Comparison of ENCODE assay signal across 17 mouse cellular contexts in the genomic region with DNA sequence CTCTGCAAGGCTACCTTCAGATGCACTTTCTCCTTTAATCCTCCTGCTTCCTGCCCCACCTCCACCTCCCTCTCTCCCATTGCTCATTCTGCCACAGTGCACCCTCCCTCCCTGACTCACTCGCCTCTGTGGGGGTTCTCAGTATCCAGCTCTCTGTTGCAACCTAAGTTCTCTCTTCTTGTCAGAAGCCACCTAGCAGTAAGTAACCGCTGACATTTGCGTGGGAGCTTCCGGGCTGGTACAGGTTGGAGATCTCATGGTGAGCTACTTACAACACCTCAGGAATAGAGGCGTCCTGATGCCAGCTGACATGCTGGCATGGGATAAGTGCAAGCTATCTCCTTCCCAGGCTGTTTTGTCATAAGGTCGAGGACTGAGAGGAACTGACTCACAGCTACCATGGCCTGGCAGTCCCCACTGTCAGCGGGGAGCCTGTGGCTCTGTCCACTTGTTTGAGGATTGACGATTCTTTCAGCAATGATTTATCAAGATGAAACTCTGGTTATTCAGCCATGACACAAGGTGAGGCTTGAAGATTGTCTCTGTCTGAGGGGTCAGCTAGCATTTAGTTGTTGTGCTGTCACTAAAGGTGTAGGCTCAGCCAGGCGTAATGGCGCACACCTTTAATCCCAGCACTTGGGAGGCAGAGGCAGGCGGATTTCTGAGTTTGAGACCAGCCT. TPM values are rescaled to one million over a fixed set of nuclear protein-coding genes. Genes with fewer than 3 reads are reported as not detected.
DNase-seq lines count a peak whose midpoint lies in the region; ATAC-seq and TF ChIP-seq lines count a peak whose summit lies in the region.
"Had no signal": no experiment of that assay in that cellular context is flagged by ENCODE, and none has a peak within 500 bp of the region (broad histone marks: within the 10 kb centered on the region; RNA-seq: fewer than 3 reads in every experiment).

No protein-coding gene starts in this region.

- H3K27ac ChIP-seq in cerebellum, adult 2 months (ENCODE audit: insufficient read depth, low read length): no peak overlapping the region
- H3K27ac ChIP-seq in midbrain, embryonic 11.5 days (ENCODE audit: low read depth, low read length): no peak overlapping the region
- no peak overlapping the region for H3K27ac ChIP-seq in midbrain, embryonic 13.5 days
- H3K27ac ChIP-seq in forebrain, embryonic 12.5 days: no peak overlapping the region
- H3K27ac ChIP-seq: forebrain, embryonic 13.5 days; heart, embryonic 15.5 days; left cerebral cortex, adult 2 months; liver, embryonic 15.5 days; midbrain, embryonic 12.5 days had no signal

- no peak overlapping the region for H3K4me2 ChIP-seq in midbrain, embryonic 11.5 days
- H3K4me2 ChIP-seq in midbrain, embryonic 13.5 days (replicated peaks): no peak overlapping the region
- H3K4me2 ChIP-seq in forebrain, embryonic 12.5 days: no peak overlapping the region
- H3K4me2 ChIP-seq: forebrain, embryonic 13.5 days; heart, embryonic 15.5 days; liver, embryonic 15.5 days; midbrain, embryonic 12.5 days had no signal

- no peaks in the 10 kb centered on the region for H3K4me1 ChIP-seq in cerebellum, adult 2 months (ENCODE audit: control insufficient read depth, insufficient read depth, low read length)
- no peaks in the 10 kb centered on the region for H3K4me1 ChIP-seq in midbrain, embryonic 11.5 days (ENCODE audit: control insufficient read depth, insufficient read depth, low read length)
- H3K4me1 ChIP-seq in midbrain, embryonic 13.5 days (replicated peaks): no peaks in the 10 kb centered on the region
- H3K4me1 ChIP-seq in forebrain, embryonic 12.5 days: peaks cover 4% of the 10 kb centered on the region; the same call in 1 of the 2 replicates
- H3K4me1 ChIP-seq: heart, embryonic 15.5 days; midbrain, embryonic 12.5 days had no signal

- H3K36me3 ChIP-seq in midbrain, embryonic 11.5 days (ENCODE audit: control insufficient read depth, insufficient read depth, low read length): no peaks in the 10 kb centered on the region
- H3K36me3 ChIP-seq in midbrain, embryonic 13.5 days: no peaks in the 10 kb centered on the region
- H3K36me3 ChIP-seq in forebrain, embryonic 12.5 days (replicated peaks): no peaks in the 10 kb centered on the region
- H3K36me3 ChIP-seq: heart, embryonic 15.5 days; liver, embryonic 15.5 days; midbrain, embryonic 12.5 days had no signal

- WGBS in cerebellum, adult 2 months: 63% methylated on average over 11 of the region's 11 CpGs
- WGBS in midbrain, embryonic 11.5 days: 84% methylated on average over 11 of the region's 11 CpGs
- WGBS in midbrain, embryonic 13.5 days: 84% methylated on average over 11 of the region's 11 CpGs
- 85% methylated on average over 11 of the region's 11 CpGs for WGBS in forebrain, embryonic 12.5 days

- H3K9ac ChIP-seq in midbrain, embryonic 11.5 days (ENCODE audit: low read length): no peak overlapping the region
- no peak overlapping the region for H3K9ac ChIP-seq in midbrain, embryonic 13.5 days (replicated peaks)
- H3K9ac ChIP-seq in forebrain, embryonic 12.5 days: no peak overlapping the region
- H3K9ac ChIP-seq: forebrain, embryonic 13.5 days; heart, embryonic 15.5 days; liver, embryonic 15.5 days; midbrain, embryonic 12.5 days had no signal

- no peak for ATAC-seq in cerebellum, adult (ENCODE audit: insufficient number of reproducible peaks, low FRiP score, low TSS enrichment)
- ATAC-seq in midbrain, embryonic 11.5 days (ENCODE audit: low FRiP score): no peak
- ATAC-seq in midbrain, embryonic 13.5 days: no peak
- ATAC-seq in forebrain, embryonic 12.5 days (ENCODE audit: low FRiP score): no peak
- ATAC-seq: forebrain, embryonic 13.5 days; inflammation-experienced regulatory T-cells, adult 6 months had no signal

- no peak for TF ChIP-seq CTCF in cerebellum, adult 2 months (IDR thresholded peaks at IDR 0.05; ENCODE audit: borderline replicate concordance, insufficient read depth, low read depth, low read length)

- no peak for TF ChIP-seq POLR2A in cerebellum, adult 2 months (IDR thresholded peaks at IDR 0.05; ENCODE audit: borderline replicate concordance, insufficient read depth, low read length)

- H3K9me3 ChIP-seq in midbrain, embryonic 11.5 days (ENCODE audit: control insufficient read depth, low read length): no peaks in the 10 kb centered on the region
- H3K9me3 ChIP-seq in midbrain, embryonic 13.5 days: no peaks in the 10 kb centered on the region
- H3K9me3 ChIP-seq in forebrain, embryonic 12.5 days: no peaks in the 10 kb centered on the region
- H3K9me3 ChIP-seq: forebrain, embryonic 13.5 days; heart, embryonic 15.5 days; liver, embryonic 15.5 days; midbrain, embryonic 12.5 days had no signal

- no peaks in the 10 kb centered on the region for H3K27me3 ChIP-seq in cerebellum, adult 2 months (ENCODE audit: control insufficient read depth, insufficient read depth, low read length)
- H3K27me3 ChIP-seq in midbrain, embryonic 11.5 days (ENCODE audit: control insufficient read depth, insufficient read depth, low read length): no peaks in the 10 kb centered on the region
- H3K27me3 ChIP-seq in midbrain, embryonic 13.5 days: no peaks in the 10 kb centered on the region
- H3K27me3 ChIP-seq in forebrain, embryonic 12.5 days: no peaks in the 10 kb centered on the region
- H3K27me3 ChIP-seq: forebrain, embryonic 13.5 days; heart, embryonic 15.5 days; liver, embryonic 15.5 days; midbrain, embryonic 12.5 days had no signal

- H3K4me3 ChIP-seq in cerebellum, adult 2 months (replicated peaks; ENCODE audit: insufficient read depth, low read depth, low read length): no peak overlapping the region
- H3K4me3 ChIP-seq in midbrain, embryonic 11.5 days (ENCODE audit: low read depth, low read length): no peak overlapping the region
- H3K4me3 ChIP-seq in midbrain, embryonic 13.5 days (replicated peaks): no peak overlapping the region
- no peak overlapping the region for H3K4me3 ChIP-seq in forebrain, embryonic 12.5 days (replicated peaks)
- H3K4me3 ChIP-seq: forebrain, embryonic 13.5 days; heart, embryonic 15.5 days; left cerebral cortex, adult 2 months; liver, embryonic 15.5 days; midbrain, embryonic 12.5 days had no signal

- DNase-seq in cerebellum, adult 2 months: peak; percentile 15 to 18
- peak; percentile 28 for DNase-seq in midbrain, embryonic 11.5 days (ENCODE audit: low spot score, missing footprints)
- peak; percentile 40 for DNase-seq in fibroblast of lung, adult 2 months (ENCODE audit: low read depth)
- no peak for DNase-seq in layer of hippocampus, adult 8-10 months (ENCODE audit: low spot score in 2 of 2)
- no peak for DNase-seq in retina, postnatal 1 day
- DNase-seq: lung, postnatal 10 days; right cerebral cortex, postnatal 4 days had no signal

RNA-seq across cellular contexts. Expression of a gene that starts 42.0 kb away (rescaled TPM):
- 0.25 and 0.63 TPM in 2 replicates for polyA plus RNA-seq in cerebellum, adult 2 months (2012; rRNA removed)
- not detected in 2 replicates for polyA plus RNA-seq in midbrain, embryonic 11.5 days (2014; fragmentation: Nextera tagmentation; extraction: Ambion mirVana)
- polyA plus RNA-seq in midbrain, embryonic 13.5 days (2015; fragmentation: Nextera tagmentation; extraction: Ambion mirVana): not detected in 2 replicates
- total RNA-seq in layer of hippocampus, adult 8-10 months (2022): not detected
- polyA plus RNA-seq in forebrain, embryonic 12.5 days (2016; fragmentation: Nextera tagmentation; extraction: Ambion mirVana): 0.32 TPM in 1 of 2 replicates, not detected in the other
- polyA plus RNA-seq: hindbrain, embryonic 11.5 days; inflammation-experienced regulatory T-cells, adult 6 months; liver, embryonic 15.5 days; midbrain, embryonic 12.5 days had no signal

Comparison
In these comparisons a context has a peak if more than half of its experiments do, and no peak if none do; other contexts are left out.
1. DNase-seq: peak in cerebellum, adult 2 months (2 of 2), midbrain, embryonic 11.5 days (single experiment) and fibroblast of lung, adult 2 months (single experiment); none in layer of hippocampus, adult 8-10 months (0 of 2) and retina, postnatal 1 day (single experiment).